Mouse (Mus musculus) CD8-positive naive resting alpha-beta T cell, adult 2 months (primary cell): Measurements from ENCODE around the gene Gm10837.

Experiments used
- DNase-seq, 2 experiments: peaks; one replicate each; pipeline ENCODE4 v3.0.0; 2022; ENCODE audit warnings: low read depth in 2 of 2, low spot score in 2 of 2

The Gm10837 gene

GRCm38 (mm10) chr14:122513511-122514036 is 23.2 kb downstream of the Gm10837 start:
- no peak for DNase-seq

- no peak for DNase-seq
Observed at GRCm38 (mm10) chr14:122528475-122528874, 38.1 kb downstream of the Gm10837 start.

- peak; percentile 76 to 81 for DNase-seq
Observed at GRCm38 (mm10) chr14:122534017-122534924, 43.9 kb downstream of the Gm10837 start, which contains the start of gene Pcca. Gene Pcca (plus strand): TSS chr14:122534324.

DNA sequence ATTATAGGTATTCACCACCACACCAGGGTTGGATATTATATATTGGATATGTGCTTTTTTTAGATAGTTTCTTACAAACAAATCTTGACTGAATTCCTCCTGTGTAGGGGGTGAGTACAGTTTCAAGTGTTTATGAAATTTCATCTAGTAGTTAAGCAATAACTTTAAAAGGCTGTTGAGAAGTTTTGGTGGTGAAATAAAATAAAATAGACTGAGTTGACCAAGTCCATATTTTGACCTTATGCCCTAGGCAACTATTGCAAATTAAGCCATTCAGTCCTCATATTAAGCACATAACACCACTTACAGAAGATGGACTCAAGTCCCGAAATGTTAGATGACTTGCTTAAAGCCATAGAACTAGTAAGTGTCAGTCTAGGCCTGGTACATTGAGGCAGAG is 45.6 kb downstream of the Gm10837 start:
- DNase-seq = no peak
